26 mouse cellular contexts compared by ENCODE assay signal in genomic region chr1:157452284-157452683, GRCm38 (mm10). TPM values are rescaled to one million over a fixed set of nuclear protein-coding genes. Genes with fewer than 3 reads are reported as not detected.
DNase-seq lines count a peak whose midpoint lies in the region; ATAC-seq and TF ChIP-seq lines count a peak whose summit lies in the region.
"Had no signal": no experiment of that assay in that cellular context is flagged by ENCODE, and none has a peak within 500 bp of the region (broad histone marks: within the 10 kb centered on the region; RNA-seq: fewer than 3 reads in every experiment).

No protein-coding gene starts in this region.

- peak overlapping the region; percentile 78; the same call in 1 of the 2 replicates for H3K27ac ChIP-seq in forebrain, embryonic 10.5 days
- no peak overlapping the region for H3K27ac ChIP-seq in forebrain, postnatal 0 days (ENCODE audit: low read depth, low read length)
- H3K27ac ChIP-seq in forebrain, embryonic 13.5 days, result peak overlapping the region; percentile 49
- no peak overlapping the region for H3K27ac ChIP-seq in forebrain, embryonic 16.5 days (ENCODE audit: low read length)
- peak overlapping the region; percentile 26; the same call in 1 of the 2 replicates for H3K27ac ChIP-seq in midbrain, embryonic 13.5 days
- H3K27ac ChIP-seq in midbrain, embryonic 10.5 days (replicated peaks), result no peak overlapping the region; the same call in 1 of the 2 replicates
- H3K27ac ChIP-seq: embryonic facial prominence, embryonic 12.5 days; embryonic facial prominence, embryonic 15.5 days; heart, adult 2 months; heart, embryonic 10.5 days; heart, embryonic 13.5 days; hindbrain, embryonic 14.5 days; hindbrain, postnatal 0 days had no signal

- no peak overlapping the region for H3K4me2 ChIP-seq in forebrain, postnatal 0 days (ENCODE audit: low read depth)
- no peak overlapping the region for H3K4me2 ChIP-seq in forebrain, embryonic 13.5 days
- H3K4me2 ChIP-seq in forebrain, embryonic 16.5 days (ENCODE audit: low read length), result no peak overlapping the region
- H3K4me2 ChIP-seq in midbrain, embryonic 13.5 days (replicated peaks), result no peak overlapping the region
- H3K4me2 ChIP-seq: embryonic facial prominence, embryonic 12.5 days; embryonic facial prominence, embryonic 15.5 days; heart, embryonic 13.5 days; hindbrain, embryonic 14.5 days had no signal

- H3K9ac ChIP-seq in forebrain, postnatal 0 days, result no peak overlapping the region
- H3K9ac ChIP-seq in forebrain, embryonic 13.5 days, result no peak overlapping the region
- H3K9ac ChIP-seq in forebrain, embryonic 16.5 days (replicated peaks; ENCODE audit: low read depth, low read length), result no peak overlapping the region
- no peak overlapping the region for H3K9ac ChIP-seq in midbrain, embryonic 13.5 days (replicated peaks)
- H3K9ac ChIP-seq: embryonic facial prominence, embryonic 12.5 days; embryonic facial prominence, embryonic 15.5 days; heart, embryonic 13.5 days; hindbrain, embryonic 14.5 days had no signal

- TF ChIP-seq CTCF in forebrain, postnatal 0 days (IDR thresholded peaks at IDR 0.05; ENCODE audit: low read depth), result no peak

- peaks cover 73% of the 10 kb centered on the region for H3K27me3 ChIP-seq in forebrain, embryonic 10.5 days (ENCODE audit: poor library complexity, severe bottlenecking)
- H3K27me3 ChIP-seq in forebrain, postnatal 0 days (ENCODE audit: insufficient read depth, low read length), result 0 out of 2 replicates have a peak, but pooled peaks cover 4% of the 10 kb centered on the region
- peaks cover 5% of the 10 kb centered on the region for H3K27me3 ChIP-seq in forebrain, embryonic 13.5 days
- peaks cover 3% of the 10 kb centered on the region; the same call in 1 of the 2 replicates for H3K27me3 ChIP-seq in forebrain, embryonic 16.5 days (replicated peaks; ENCODE audit: control insufficient read depth, insufficient read depth, low read length)
- H3K27me3 ChIP-seq in midbrain, embryonic 13.5 days, result peaks cover 11% of the 10 kb centered on the region
- peaks cover 51% of the 10 kb centered on the region for H3K27me3 ChIP-seq in midbrain, embryonic 10.5 days (ENCODE audit: low read depth, poor library complexity, severe bottlenecking)
- H3K27me3 ChIP-seq: heart, embryonic 13.5 days; Patski had no signal

- H3K4me3 ChIP-seq in forebrain, embryonic 10.5 days, result no peak overlapping the region
- no peak overlapping the region for H3K4me3 ChIP-seq in forebrain, postnatal 0 days (ENCODE audit: low read depth, low read length)
- H3K4me3 ChIP-seq in forebrain, embryonic 13.5 days, result no peak overlapping the region
- H3K4me3 ChIP-seq in forebrain, embryonic 16.5 days (replicated peaks; ENCODE audit: low read length), result no peak overlapping the region
- H3K4me3 ChIP-seq in midbrain, embryonic 13.5 days (replicated peaks), result no peak overlapping the region
- no peak overlapping the region for H3K4me3 ChIP-seq in midbrain, embryonic 10.5 days
- H3K4me3 ChIP-seq: embryonic facial prominence, embryonic 12.5 days; embryonic facial prominence, embryonic 15.5 days; heart, adult 2 months; heart, embryonic 10.5 days; heart, embryonic 13.5 days had no signal

- no peak for ATAC-seq in forebrain, postnatal 0 days
- no peak for ATAC-seq in forebrain, embryonic 13.5 days
- no peak for ATAC-seq in forebrain, embryonic 16.5 days
- no peak for ATAC-seq in midbrain, embryonic 13.5 days
- ATAC-seq: hindbrain, postnatal 0 days; inflammation-experienced regulatory T-cells, adult 6 months; intestine, embryonic 16.5 days; Patski had no signal

- no peaks in the 10 kb centered on the region for H3K36me3 ChIP-seq in forebrain, embryonic 10.5 days (replicated peaks)
- no peaks in the 10 kb centered on the region for H3K36me3 ChIP-seq in forebrain, postnatal 0 days (ENCODE audit: insufficient read depth)
- H3K36me3 ChIP-seq in forebrain, embryonic 13.5 days (ENCODE audit: poor library complexity, severe bottlenecking), result no peaks in the 10 kb centered on the region
- H3K36me3 ChIP-seq in forebrain, embryonic 16.5 days (ENCODE audit: control insufficient read depth, insufficient read depth), result no peaks in the 10 kb centered on the region
- H3K36me3 ChIP-seq in midbrain, embryonic 13.5 days, result no peaks in the 10 kb centered on the region
- H3K36me3 ChIP-seq in midbrain, embryonic 10.5 days, result no peaks in the 10 kb centered on the region
- H3K36me3 ChIP-seq: embryonic facial prominence, embryonic 12.5 days; embryonic facial prominence, embryonic 15.5 days; heart, embryonic 10.5 days; heart, embryonic 13.5 days had no signal

- H3K9me3 ChIP-seq in forebrain, embryonic 10.5 days, result no peaks in the 10 kb centered on the region
- H3K9me3 ChIP-seq in forebrain, postnatal 0 days (ENCODE audit: low read length), result no peaks in the 10 kb centered on the region
- no peaks in the 10 kb centered on the region for H3K9me3 ChIP-seq in forebrain, embryonic 13.5 days (replicated peaks)
- no peaks in the 10 kb centered on the region for H3K9me3 ChIP-seq in forebrain, embryonic 16.5 days (ENCODE audit: control insufficient read depth, low read length)
- no peaks in the 10 kb centered on the region for H3K9me3 ChIP-seq in midbrain, embryonic 13.5 days
- no peaks in the 10 kb centered on the region for H3K9me3 ChIP-seq in midbrain, embryonic 10.5 days (replicated peaks)
- H3K9me3 ChIP-seq: embryonic facial prominence, embryonic 12.5 days; embryonic facial prominence, embryonic 15.5 days; heart, embryonic 10.5 days; heart, embryonic 13.5 days had no signal

- no peak for DNase-seq in forebrain, embryonic 10.5 days (ENCODE audit: extremely low spot score, low spot score)
- no peak for DNase-seq in forebrain, postnatal 0 days
- DNase-seq in midbrain, embryonic 10.5 days (ENCODE audit: low spot score), result no peak
- DNase-seq: adrenal gland, postnatal 10 days; adrenal gland, postnatal 36 days; cerebellum, adult 11 months; cerebellum, adult 2 months; cerebellum, adult 9-11 months; cerebellum, postnatal 25 days; gastrocnemius, postnatal 10 days; gastrocnemius, postnatal 36 days; heart, adult 2 months; heart, postnatal 14 days; heart, postnatal 4 days had no signal

- 94% methylated on average over 3 of the region's 3 CpGs for WGBS in forebrain, embryonic 10.5 days
- WGBS in forebrain, postnatal 0 days, result 51% methylated on average over 3 of the region's 3 CpGs
- 64% methylated on average over 3 of the region's 3 CpGs for WGBS in forebrain, embryonic 13.5 days
- WGBS in forebrain, embryonic 16.5 days, result 59% methylated on average over 3 of the region's 3 CpGs
- WGBS in midbrain, embryonic 13.5 days, result 90% methylated on average over 3 of the region's 3 CpGs
- WGBS in midbrain, embryonic 10.5 days, result 91% methylated on average over 3 of the region's 3 CpGs

- peaks cover 60% of the 10 kb centered on the region for H3K4me1 ChIP-seq in forebrain, embryonic 10.5 days
- H3K4me1 ChIP-seq in forebrain, postnatal 0 days (ENCODE audit: insufficient read depth), result peaks cover 5% of the 10 kb centered on the region
- peaks cover 50% of the 10 kb centered on the region for H3K4me1 ChIP-seq in forebrain, embryonic 13.5 days
- H3K4me1 ChIP-seq in forebrain, embryonic 16.5 days (replicated peaks; ENCODE audit: control insufficient read depth, insufficient read depth, low read length), result peaks cover 11% of the 10 kb centered on the region
- peaks cover 38% of the 10 kb centered on the region for H3K4me1 ChIP-seq in midbrain, embryonic 13.5 days (replicated peaks)
- H3K4me1 ChIP-seq in midbrain, embryonic 10.5 days, result peaks cover 56% of the 10 kb centered on the region

RNA-seq across cellular contexts. Expression of gene Cryzl2, which starts 6.1 kb away (rescaled TPM):
- 5.5 and 6.7 TPM in 2 replicates for polyA plus RNA-seq in forebrain, embryonic 10.5 days (2016; fragmentation: Nextera tagmentation; extraction: Ambion mirVana)
- 9.4 and 12.8 TPM in 2 replicates for total RNA-seq in forebrain, postnatal 0 days (2014; rRNA removed)
- polyA plus RNA-seq in forebrain, postnatal 0 days (2015; fragmentation: Nextera tagmentation; extraction: Ambion mirVana), result 5.6 and 6.9 TPM in 2 replicates
- 5.8 and 6.6 TPM in 2 replicates for polyA plus RNA-seq in forebrain, embryonic 13.5 days (2015; fragmentation: Nextera tagmentation; extraction: Ambion mirVana)
- 4.7 and 6.3 TPM in 2 replicates for polyA plus RNA-seq in forebrain, embryonic 16.5 days (2015; fragmentation: Nextera tagmentation; extraction: Ambion mirVana)
- 6.0 and 7.4 TPM in 2 replicates for polyA plus RNA-seq in midbrain, embryonic 13.5 days (2015; fragmentation: Nextera tagmentation; extraction: Ambion mirVana)
- 6.4 and 7.3 TPM in 2 replicates for polyA plus RNA-seq in midbrain, embryonic 10.5 days (2016; fragmentation: Nextera tagmentation; extraction: Ambion mirVana)
- polyA plus RNA-seq: Patski had no signal

RNA-seq across cellular contexts. Expression of gene Rasal2, which starts 39.9 kb away (rescaled TPM):
- polyA plus RNA-seq in forebrain, embryonic 10.5 days (2016; fragmentation: Nextera tagmentation; extraction: Ambion mirVana), result 9.5 and 10.2 TPM in 2 replicates
- total RNA-seq in forebrain, postnatal 0 days (2014; rRNA removed), result 33.6 and 42.1 TPM in 2 replicates
- polyA plus RNA-seq in forebrain, postnatal 0 days (2015; fragmentation: Nextera tagmentation; extraction: Ambion mirVana), result 18.3 and 26.3 TPM in 2 replicates
- polyA plus RNA-seq in forebrain, embryonic 13.5 days (2015; fragmentation: Nextera tagmentation; extraction: Ambion mirVana), result 31.0 and 33.7 TPM in 2 replicates
- polyA plus RNA-seq in forebrain, embryonic 16.5 days (2015; fragmentation: Nextera tagmentation; extraction: Ambion mirVana), result 32.9 and 37.6 TPM in 2 replicates
- 49.2 and 50.4 TPM in 2 replicates for polyA plus RNA-seq in midbrain, embryonic 13.5 days (2015; fragmentation: Nextera tagmentation; extraction: Ambion mirVana)
- polyA plus RNA-seq in midbrain, embryonic 10.5 days (2016; fragmentation: Nextera tagmentation; extraction: Ambion mirVana), result 8.8 and 16.5 TPM in 2 replicates

RNA-seq across cellular contexts. Expression of gene Sec16b, which starts 54.2 kb away (rescaled TPM):
- 0.63 and 0.73 TPM in 2 replicates for polyA plus RNA-seq in forebrain, embryonic 10.5 days (2016; fragmentation: Nextera tagmentation; extraction: Ambion mirVana)
- 0.33 and 0.69 TPM in 2 replicates for total RNA-seq in forebrain, postnatal 0 days (2014; rRNA removed)
- 0.23 and 0.30 TPM in 2 replicates for polyA plus RNA-seq in forebrain, postnatal 0 days (2015; fragmentation: Nextera tagmentation; extraction: Ambion mirVana)
- polyA plus RNA-seq in forebrain, embryonic 13.5 days (2015; fragmentation: Nextera tagmentation; extraction: Ambion mirVana), result 0.23 and 0.87 TPM in 2 replicates
- 0.56 and 0.62 TPM in 2 replicates for polyA plus RNA-seq in forebrain, embryonic 16.5 days (2015; fragmentation: Nextera tagmentation; extraction: Ambion mirVana)
- polyA plus RNA-seq in midbrain, embryonic 13.5 days (2015; fragmentation: Nextera tagmentation; extraction: Ambion mirVana), result 0.26 and 0.32 TPM in 2 replicates
- 0.49 and 0.63 TPM in 2 replicates for polyA plus RNA-seq in midbrain, embryonic 10.5 days (2016; fragmentation: Nextera tagmentation; extraction: Ambion mirVana)

Comparison
In these comparisons a context has a peak if more than half of its experiments do, and no peak if none do; other contexts are left out.
1. H3K27ac ChIP-seq: peak in forebrain, embryonic 10.5 days (single experiment), forebrain, embryonic 13.5 days (single experiment) and midbrain, embryonic 13.5 days (single experiment); none in forebrain, postnatal 0 days (single experiment), forebrain, embryonic 16.5 days (single experiment) and midbrain, embryonic 10.5 days (single experiment).